Mouse (Mus musculus) ovary, postnatal 36 days (tissue): ENCODE measurements around the gene Uck2.

Experiments
- DNase-seq: peaks from one replicate; pipeline ENCODE4 v3.0.0; 2022; ENCODE audit warnings: low spot score, mixed read lengths

The Uck2 gene

DNA sequence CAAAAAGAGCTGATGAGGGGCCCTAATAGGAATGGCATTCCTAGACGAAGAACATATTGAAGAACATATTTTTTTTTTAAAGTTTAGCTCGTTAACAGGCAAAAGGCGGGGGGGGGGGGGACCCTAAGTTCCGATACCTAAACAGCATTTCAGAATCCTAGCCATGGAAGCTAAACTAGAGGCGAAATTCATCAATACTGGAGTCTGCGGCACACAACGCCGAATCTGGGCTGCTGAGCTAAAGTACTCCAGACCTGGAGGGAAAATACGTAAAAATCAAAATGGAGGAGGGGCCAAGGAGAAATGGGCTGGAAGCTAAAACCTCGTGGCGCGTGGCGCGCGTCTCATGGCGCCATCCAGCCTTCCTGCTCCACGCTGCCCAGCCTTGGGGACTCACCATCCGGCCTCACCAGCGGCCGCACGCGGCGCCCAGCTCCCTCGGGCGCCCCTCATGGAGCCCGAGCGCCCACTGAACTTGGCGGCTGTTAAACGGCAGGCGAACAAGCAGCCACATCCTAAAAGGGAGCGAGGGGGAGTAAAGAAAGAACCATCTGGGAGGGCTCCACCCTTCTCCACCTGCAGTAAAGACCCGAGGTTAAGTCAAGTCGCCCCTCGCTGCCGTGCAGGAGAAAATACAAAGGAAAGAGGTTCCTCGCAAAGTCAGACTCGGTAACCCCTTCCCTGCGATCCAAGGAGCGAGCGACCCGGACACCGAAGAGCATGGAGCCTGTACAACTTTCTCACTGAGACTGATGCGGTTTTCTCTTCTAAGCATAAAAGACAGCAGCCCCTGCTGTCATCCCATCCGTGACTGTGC, 1.5 kb downstream of the Uck2 start:
- DNase-seq = peak; percentile 62

GRCm38 (mm10) chr1:167282768-167283167, 2.4 kb downstream of the Uck2 start:
- DNase-seq = no peak

DNA sequence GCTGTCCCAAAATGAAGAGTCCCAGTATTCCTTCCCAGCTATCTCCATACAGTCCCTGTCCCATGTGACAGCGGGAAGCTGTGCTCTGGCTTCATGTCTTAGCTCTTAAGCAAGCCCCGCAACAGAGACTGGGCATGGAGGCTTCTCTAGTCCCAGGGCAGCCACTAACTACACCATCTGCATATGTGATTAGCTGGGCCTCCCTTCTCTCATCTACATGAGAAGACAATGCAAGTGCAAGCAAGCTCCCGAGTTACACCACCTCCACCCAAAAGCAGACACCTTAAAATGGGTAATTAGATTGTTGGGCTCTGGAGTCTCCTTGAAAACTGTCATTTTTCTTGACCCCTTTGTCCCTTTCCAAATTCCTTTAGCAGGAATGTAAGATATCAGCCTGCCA, 3.0 kb downstream of the Uck2 start:
- DNase-seq = no peak

- no peak for DNase-seq
Observed at GRCm38 (mm10) chr1:167280061-167280460, 5.1 kb downstream of the Uck2 start.

DNA sequence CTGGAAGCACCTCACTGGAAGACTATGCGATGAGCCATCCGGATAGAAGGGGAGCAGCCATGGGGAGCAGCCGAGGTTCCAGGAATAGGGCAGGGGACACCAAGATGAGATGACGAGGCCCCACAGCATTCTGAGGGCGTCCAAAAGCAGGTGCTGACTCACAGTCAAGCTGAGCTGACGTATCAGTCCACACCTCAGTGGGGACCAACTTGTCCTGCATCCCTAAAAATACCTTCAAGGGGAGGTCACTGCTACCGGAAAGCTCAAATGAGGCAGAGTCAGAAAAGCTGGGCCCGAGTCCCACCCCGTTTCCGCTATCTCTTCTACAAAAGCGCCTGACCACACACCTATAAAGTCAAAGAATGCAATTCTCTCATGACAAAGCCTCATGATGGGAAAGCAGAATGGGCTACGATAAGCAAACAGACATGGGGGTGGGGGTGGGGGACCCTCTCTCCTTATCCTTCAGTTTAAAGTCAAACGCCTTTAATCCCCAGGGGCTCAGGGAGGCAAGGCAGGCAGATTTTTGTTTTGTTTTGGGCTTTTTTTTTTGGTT, 5.9 kb downstream of the Uck2 start:
- DNase-seq = no peak

DNA sequence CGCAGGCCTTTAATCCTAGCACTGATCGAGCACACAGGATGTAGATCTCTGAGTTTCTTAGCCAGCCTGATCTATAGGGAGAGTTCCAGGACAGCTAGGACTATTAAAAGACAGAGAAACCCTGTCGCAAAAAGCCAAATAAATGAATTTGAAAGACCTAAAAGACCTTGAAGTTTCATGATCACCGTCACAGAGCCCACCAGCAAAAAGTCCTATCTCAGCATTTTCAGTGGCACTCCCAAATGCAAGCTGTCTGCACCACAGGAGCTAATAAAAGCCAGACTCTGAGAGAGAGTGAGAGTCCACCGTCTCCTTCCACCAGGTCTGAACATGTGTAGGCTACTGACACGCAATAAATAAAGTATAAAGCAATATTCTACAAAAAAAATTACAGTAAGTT, 6.7 kb downstream of the Uck2 start:
- no peak for DNase-seq

GRCm38 (mm10) chr1:167274646-167275390, 10.3 kb downstream of the Uck2 start:
- DNase-seq = no peak

DNA sequence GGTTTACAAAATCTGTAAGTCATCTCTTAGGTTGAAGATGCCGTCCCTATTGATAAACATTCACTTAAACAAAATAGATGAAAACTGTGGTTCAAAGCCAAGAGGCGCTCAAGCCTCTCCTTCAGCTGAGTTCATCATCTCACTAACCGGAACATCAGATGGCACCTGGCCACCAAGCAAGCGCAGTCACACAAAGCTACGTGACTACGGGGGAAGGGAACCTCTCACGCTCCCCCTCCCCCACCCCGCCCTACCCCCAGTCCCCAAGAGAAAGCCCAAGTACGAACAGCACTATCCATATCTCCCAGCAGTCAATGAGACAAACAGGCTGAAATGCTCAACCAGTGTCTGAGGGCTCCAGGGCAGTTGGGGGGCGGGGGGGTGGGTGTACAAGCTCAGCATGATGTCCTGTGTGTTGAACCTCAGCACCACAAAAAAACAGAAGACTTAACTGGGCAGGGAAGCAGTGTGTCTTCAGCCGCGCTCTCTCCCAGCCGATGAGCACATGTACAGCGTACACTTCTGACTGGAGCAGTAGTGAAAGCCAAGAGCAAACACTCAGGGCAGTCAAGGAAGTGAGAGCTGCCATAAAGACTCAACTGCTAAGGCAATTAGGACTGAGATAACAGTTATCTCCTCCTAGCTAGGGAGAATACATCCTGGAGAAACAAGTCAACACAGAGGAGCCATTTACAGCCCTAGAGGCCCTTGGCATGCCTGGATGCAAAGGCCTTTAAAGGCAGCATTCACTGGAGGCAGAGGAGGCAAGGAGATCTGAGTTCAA, 11.5 kb downstream of the Uck2 start:
- no peak for DNase-seq

DNA sequence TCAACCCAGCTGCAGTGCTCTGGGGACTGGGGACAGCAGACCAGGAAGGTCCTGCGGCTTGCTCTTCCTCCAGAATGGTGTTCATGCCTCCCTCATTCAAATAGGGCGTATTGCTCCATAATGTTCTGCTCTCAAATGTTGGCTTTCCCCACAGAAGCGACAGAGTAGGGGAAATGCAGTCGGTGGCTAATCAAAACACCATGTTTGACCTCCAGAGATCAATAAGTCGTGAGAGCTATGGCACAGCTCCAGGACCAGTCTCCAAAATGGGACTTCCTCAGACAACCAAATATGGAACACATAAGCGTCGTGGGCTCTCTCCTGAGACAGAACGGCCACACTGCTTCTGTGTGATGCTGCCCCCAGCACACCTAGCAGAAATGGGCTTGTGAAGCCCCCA, 13.3 kb downstream of the Uck2 start:
- DNase-seq = no peak

GRCm38 (mm10) chr1:167271304-167271703, 13.8 kb downstream of the Uck2 start:
- no peak for DNase-seq

GRCm38 (mm10) chr1:167270342-167271111, 14.6 kb downstream of the Uck2 start:
- no peak for DNase-seq

DNA sequence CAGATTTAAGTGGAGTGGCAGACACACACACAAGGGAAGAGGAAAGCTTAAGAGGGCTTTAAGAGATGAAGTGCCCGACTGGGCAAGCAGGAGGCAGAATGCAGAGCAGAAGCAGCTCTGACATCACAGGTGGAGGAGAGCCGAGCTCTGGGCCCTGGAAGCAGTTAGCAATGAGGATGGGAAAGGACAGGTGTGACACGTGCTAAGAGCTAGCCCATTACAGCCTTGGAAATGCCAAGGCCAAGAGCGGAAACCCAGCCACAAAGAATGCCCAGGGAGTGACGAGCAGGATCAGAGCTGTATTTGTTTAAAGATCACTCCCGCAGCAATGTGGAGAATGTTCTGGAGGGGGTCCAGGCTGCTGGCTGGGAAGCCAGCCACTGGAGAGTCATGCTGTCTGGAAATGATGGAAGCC, 15.3 kb downstream of the Uck2 start:
- DNase-seq = peak; percentile 61

DNA sequence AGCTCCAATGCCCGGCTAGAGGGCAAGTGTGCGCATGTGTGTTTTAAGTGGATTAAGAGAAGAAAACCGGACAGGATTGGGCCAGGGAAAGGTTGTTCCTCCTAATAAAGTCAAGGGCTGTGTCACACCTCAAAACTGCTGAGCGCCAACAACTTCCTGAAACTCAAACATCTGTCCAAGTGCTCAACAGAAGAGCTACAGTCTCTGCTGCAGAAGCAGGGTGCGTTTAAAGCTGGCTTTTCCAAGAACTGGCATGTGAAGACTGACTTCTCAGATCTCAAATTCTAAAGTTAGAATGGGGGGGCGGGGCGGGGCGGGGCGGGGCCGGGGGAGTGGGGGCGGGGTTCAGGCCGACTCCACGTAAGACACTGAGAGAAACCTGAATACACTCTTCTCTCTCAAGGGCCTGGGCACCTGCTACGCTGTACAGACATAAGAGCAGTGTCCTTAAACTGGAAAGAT, 15.7 kb downstream of the Uck2 start:
- DNase-seq = no peak

DNA sequence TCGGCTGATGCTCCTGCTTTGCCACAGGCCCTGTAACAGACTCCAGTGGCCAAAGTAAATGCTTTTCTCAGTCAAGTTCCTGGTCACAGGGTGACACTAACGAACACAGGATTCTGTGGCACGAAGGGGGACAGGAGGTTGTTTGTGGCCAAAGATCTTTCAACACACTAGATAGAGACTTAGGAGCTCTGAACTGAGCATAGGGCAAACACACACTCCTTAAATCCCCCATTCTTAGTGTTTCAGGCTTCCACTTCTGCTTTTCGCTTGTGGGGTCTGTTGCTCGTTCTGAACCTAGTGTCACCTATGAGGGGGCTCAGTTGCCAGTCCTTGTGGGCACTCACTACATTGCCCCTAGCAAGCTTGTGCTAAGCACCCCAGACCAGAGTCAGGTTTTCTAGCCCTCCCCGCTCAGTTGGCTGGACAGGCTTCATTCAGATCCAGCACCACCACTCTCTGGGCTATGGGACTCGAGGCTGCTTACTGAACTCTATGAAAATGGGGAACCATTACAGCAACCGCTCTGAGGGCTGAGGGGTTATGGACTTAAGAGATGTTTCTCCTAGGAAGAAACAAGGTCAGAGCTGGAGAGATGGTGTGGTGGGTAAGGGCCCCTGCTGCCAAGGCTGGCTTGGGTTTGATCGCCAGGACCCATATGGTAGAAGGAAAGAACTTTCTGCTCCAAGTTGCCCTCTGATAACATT, 16.6 kb downstream of the Uck2 start:
- no peak for DNase-seq

DNA sequence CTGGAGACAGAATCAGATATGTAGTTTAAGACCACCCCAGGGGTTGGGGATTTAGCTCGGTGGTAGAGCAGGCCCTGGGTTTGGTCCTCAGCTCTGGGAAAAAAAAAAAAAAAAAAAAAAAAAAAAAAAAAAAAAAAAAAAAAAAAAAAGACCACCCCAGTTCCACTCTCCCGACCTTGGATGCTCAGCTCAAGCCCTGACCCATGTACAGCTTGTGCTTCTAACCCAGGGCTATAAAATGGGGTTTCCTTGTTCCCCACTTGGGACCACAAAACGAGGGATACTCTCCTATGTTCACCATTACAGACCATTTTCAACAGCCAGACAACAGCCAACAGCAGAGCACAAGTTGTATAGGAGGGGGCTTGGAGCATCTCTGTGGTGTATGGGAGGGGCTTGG, 18.4 kb downstream of the Uck2 start:
- DNase-seq = no peak

DNA sequence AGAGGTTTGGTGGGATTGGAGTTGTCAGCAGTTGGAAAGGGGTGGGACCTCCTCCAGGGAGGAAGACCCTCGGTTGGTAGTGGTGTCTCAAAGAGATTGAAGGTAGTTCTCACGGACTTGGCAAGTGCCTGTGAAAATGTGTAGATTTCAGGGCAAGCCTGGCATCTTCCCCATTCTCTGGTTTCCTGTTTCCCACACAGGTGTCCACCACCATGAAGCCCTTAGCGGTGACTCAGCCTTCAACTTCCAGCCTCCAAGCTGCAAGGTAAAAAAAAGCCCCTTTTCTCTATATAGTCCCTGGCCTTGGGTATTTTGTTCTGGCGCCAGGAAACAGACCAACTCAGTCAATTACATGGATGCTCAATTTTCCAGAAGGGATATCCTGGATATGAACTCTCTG, 19.8 kb downstream of the Uck2 start:
- no peak for DNase-seq

- no peak for DNase-seq
Observed at GRCm38 (mm10) chr1:167262489-167263041, 22.6 kb downstream of the Uck2 start.

- no peak for DNase-seq
Observed at GRCm38 (mm10) chr1:167261750-167262149, 23.4 kb downstream of the Uck2 start.

DNA sequence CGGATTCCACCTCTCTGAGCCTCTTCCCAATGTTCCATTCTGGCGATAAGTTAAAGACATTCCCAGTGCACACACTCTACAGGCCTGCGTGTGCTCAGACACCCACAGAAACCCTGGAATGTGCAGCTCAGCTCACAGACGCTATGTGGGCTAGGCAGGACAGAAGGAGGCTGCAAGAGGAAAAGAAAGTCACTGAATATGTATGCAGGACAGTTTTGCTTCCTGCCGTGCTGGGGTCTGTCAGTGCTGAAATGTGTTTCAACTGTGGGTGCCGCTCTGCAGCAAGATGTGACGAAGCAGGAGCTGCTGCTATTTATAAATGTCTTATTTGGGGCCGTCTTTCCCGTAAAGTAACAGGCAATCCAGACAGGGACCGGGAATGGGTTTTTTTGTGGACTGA, 25.4 kb downstream of the Uck2 start:
- no peak for DNase-seq

GRCm38 (mm10) chr1:167256724-167257302, 28.3 kb downstream of the Uck2 start:
- DNase-seq = no peak
